Mouse (Mus musculus): Measurements from ENCODE around the gene 2200002J24Rik. TPM values are rescaled to one million over a fixed set of nuclear protein-coding genes. Genes with fewer than 3 reads are reported as not detected.
"Not testable (repeated sequence)": the region's sequence is repeated elsewhere in the genome, so short reads cannot be mapped to it uniquely, and the experiment has no call there.

2200002J24Rik gene
- total RNA-seq, 2 experiments from 2014 or later: not detected

GRCm38 (mm10) chr7:30728739-30729395, 30.1 kb downstream of the 2200002J24Rik start:
- DNase-seq: no peak

GRCm38 (mm10) chr7:30729396-30730063, 30.8 kb downstream of the 2200002J24Rik start, which contains the start of gene Tmem147:
Gene Tmem147, minus strand, starts transcription at chr7:30729540.
- peak; percentile 94 for DNase-seq

GRCm38 (mm10) chr7:30730064-30730722, 31.5 kb downstream of the 2200002J24Rik start:
- not testable (repeated sequence) for DNase-seq

GRCm38 (mm10) chr7:30736211-30736610, 37.5 kb downstream of the 2200002J24Rik start:
- DNase-seq: no peak

- DNase-seq: not testable (repeated sequence)
These were observed 43.8 kb downstream of the 2200002J24Rik start for GRCm38 (mm10) chr7:30742570-30742969.

- DNase-seq: not testable (repeated sequence)
These were observed 44.9 kb downstream of the 2200002J24Rik start, which contains the start of gene Gapdhs for GRCm38 (mm10) chr7:30743617-30744016. Gene Gapdhs, minus strand, starts transcription at chr7:30743681.

GRCm38 (mm10) chr7:30744022-30744598, 45.4 kb downstream of the 2200002J24Rik start:
- peak; percentile 72 for DNase-seq

GRCm38 (mm10) chr7:30747525-30748204, 48.9 kb downstream of the 2200002J24Rik start:
- DNase-seq: no peak

Other genes starting within 250 kb of the 2200002J24Rik start
- under 1 TPM in 1 of 2 experiments, not detected in 1; 0.34 TPM for gene Kirrel2, start 241.2 kb upstream of the 2200002J24Rik start, total RNA-seq (2021)
- not detected for gene Nphs1, start 240.6 kb upstream of the 2200002J24Rik start, total RNA-seq (2021)
- gene Prodh2, start 205.3 kb upstream of the 2200002J24Rik start, total RNA-seq (2021): not detected
- 10 to 100 TPM in 1 of 2 experiments, 1 to 10 TPM in 1; 7.3 to 12.8 TPM for gene Arhgap33, start 163.9 kb upstream of the 2200002J24Rik start, total RNA-seq (2021)
- gene Hspb6, start 146.7 kb upstream of the 2200002J24Rik start, total RNA-seq (2021): 100 to 1,000 TPM; 279 to 308 TPM
- 1 to 10 TPM; 5.2 to 7.8 TPM for gene Proser3, start 146.6 kb upstream of the 2200002J24Rik start, total RNA-seq (2021)
- 10 to 100 TPM; 14.8 to 17.1 TPM for gene Lin37, start 139.1 kb upstream of the 2200002J24Rik start, total RNA-seq (2021)
- gene U2af1l4, start 135.6 kb upstream of the 2200002J24Rik start, total RNA-seq (2021): 10 to 100 TPM; 70.5 to 72.7 TPM
- 1 to 10 TPM; 2.1 to 3.1 TPM for gene Gm49396, start 135.6 kb upstream of the 2200002J24Rik start, total RNA-seq (2021)
- 10 to 100 TPM; 80.0 to 83.8 TPM for gene Psenen, start 135.3 kb upstream of the 2200002J24Rik start, total RNA-seq (2021)
- 1 to 10 TPM; 1.1 to 1.2 TPM for gene Igflr1, start 133.5 kb upstream of the 2200002J24Rik start, total RNA-seq (2021)
- 10 to 100 TPM; 29.5 to 35.8 TPM for gene Kmt2b, start 110.2 kb upstream of the 2200002J24Rik start, total RNA-seq (2021)
- not detected for gene Zbtb32, start 100.0 kb upstream of the 2200002J24Rik start, total RNA-seq (2021)
- under 1 TPM; 0.62 to 0.86 TPM for gene Upk1a, start 86.1 kb upstream of the 2200002J24Rik start, total RNA-seq (2021)
- gene Cox6b1, start 72.8 kb upstream of the 2200002J24Rik start, total RNA-seq (2021): 1,000 to 10,000 TPM; 2,883 to 3,014 TPM
- not detected for gene Etv2, start 63.1 kb upstream of the 2200002J24Rik start, total RNA-seq (2021)
- gene Rbm42, start 48.6 kb upstream of the 2200002J24Rik start, total RNA-seq (2021): 10 to 100 TPM; 58.8 to 62.2 TPM
- gene Haus5, start 33.9 kb upstream of the 2200002J24Rik start, total RNA-seq (2021): 10 to 100 TPM; 13.1 to 16.6 TPM
- not detected for gene Pmis2, start 27.3 kb upstream of the 2200002J24Rik start, total RNA-seq (2021)
- under 1 TPM; 0.14 to 0.74 TPM for gene Atp4a, start 13.3 kb downstream of the 2200002J24Rik start, total RNA-seq (2021)
- 100 to 1,000 TPM; 208 to 221 TPM for gene Tmem147, start 30.6 kb downstream of the 2200002J24Rik start, total RNA-seq (2021)
- not detected for gene Gapdhs, start 44.8 kb downstream of the 2200002J24Rik start, total RNA-seq (2021)
- 1 to 10 TPM; 4.8 to 5.1 TPM for gene Sbsn, start 52.5 kb downstream of the 2200002J24Rik start, total RNA-seq (2021)
- gene Dmkn, start 64.8 kb downstream of the 2200002J24Rik start, total RNA-seq (2021): 1 to 10 TPM; 4.6 to 5.7 TPM
- not detected for gene Krtdap, start 89.0 kb downstream of the 2200002J24Rik start, total RNA-seq (2021)
- not detected for gene Ffar2, start 124.8 kb downstream of the 2200002J24Rik start, total RNA-seq (2021)
- gene Ffar3, start 157.3 kb downstream of the 2200002J24Rik start, total RNA-seq (2021): not detected
- not detected for gene Ffar1, start 162.6 kb downstream of the 2200002J24Rik start, total RNA-seq (2021)
- 1 to 10 TPM in 1 of 2 experiments, under 1 TPM in 1; 0.09 to 1.2 TPM for gene Cd22, start 181.4 kb downstream of the 2200002J24Rik start, total RNA-seq (2021)
- 1 to 10 TPM in 1 of 2 experiments, under 1 TPM in 1; 0.31 to 1.3 TPM for gene Mag, start 215.9 kb downstream of the 2200002J24Rik start, total RNA-seq (2021)
- gene Hamp2, start 225.8 kb downstream of the 2200002J24Rik start, total RNA-seq (2021): 1 to 10 TPM in 1 of 2 experiments, under 1 TPM in 1; 0.76 to 1.2 TPM
- 1 to 10 TPM; 1.6 to 1.9 TPM for gene Hamp, start 245.1 kb downstream of the 2200002J24Rik start, total RNA-seq (2021)

All from heart, postnatal 4 days (tissue).